Mouse (Mus musculus): Measurements from ENCODE around the gene Senp2. TPM values are rescaled to one million over a fixed set of nuclear protein-coding genes. Genes with fewer than 3 reads are reported as not detected.
A peak's percentile ranks its signal among the peaks of the same experiment; 100 is the strongest.
"Not testable (repeated sequence)": the region's sequence is repeated elsewhere in the genome, so short reads cannot be mapped to it uniquely, and the experiment has no call there.

The Senp2 gene
- polyA plus RNA-seq, 1 experiment from 2014 or later = 35.2 TPM

DNA sequence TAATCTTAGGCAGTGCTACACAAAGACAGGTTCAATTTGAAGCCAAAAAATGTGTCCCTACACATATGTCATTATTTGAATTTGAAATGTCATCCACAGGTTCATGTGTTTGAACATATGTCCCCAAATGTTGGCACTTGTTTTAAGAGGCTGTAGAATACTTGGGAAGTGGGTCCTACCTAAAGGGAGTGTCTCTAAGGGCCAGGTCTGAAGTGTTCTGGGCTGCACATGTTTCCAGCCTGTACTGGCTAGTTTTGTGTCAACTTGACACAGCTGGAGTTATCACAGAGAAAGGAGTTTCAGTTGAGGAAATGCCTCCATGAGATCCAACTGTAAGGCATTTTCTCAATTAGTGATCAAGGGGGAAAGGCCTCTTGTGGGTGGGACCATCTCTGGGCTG lies 18.4 kb upstream of the Senp2 start:
- peaks cover 13% of the 10 kb centered on the region for H3K4me1 ChIP-seq (replicated peaks)
- ATAC-seq (ENCODE audit: low read depth); H3K27me3 ChIP-seq; H3K27ac ChIP-seq; DNase-seq; H3K9me3 ChIP-seq (replicated peaks); H3K9ac ChIP-seq; H3K36me3 ChIP-seq; H3K4me2 ChIP-seq; H3K4me3 ChIP-seq (replicated peaks): not testable (repeated sequence)

DNA sequence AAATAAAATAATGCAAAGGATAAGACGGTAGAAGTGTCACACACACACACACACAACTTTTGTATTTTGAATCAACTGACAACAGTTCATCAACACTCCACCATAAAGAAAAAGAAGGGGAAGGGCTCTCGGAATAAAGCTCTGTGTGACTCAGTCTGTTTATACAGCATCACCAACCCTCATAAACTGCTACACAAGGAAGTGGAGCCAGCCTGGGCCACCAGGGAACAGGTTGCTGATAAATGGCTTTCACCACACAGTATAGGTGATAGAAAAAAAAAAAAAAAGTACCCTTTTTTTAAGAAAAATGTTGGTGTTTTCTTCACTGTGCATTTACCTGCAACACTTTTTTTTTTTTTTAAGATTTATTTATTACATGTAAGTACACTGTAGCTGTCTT lies 17.5 kb upstream of the Senp2 start:
- no peaks in the 10 kb centered on the region for H3K9me3 ChIP-seq (replicated peaks)
- ATAC-seq (ENCODE audit: low read depth) (no peak), DNase-seq (no peak)
- no peak overlapping the region for H3K9ac ChIP-seq
- H3K4me1 ChIP-seq (replicated peaks) = peaks cover 22% of the 10 kb centered on the region
- no peak overlapping the region for H3K4me2 ChIP-seq
- WGBS (ENCODE audit: insufficient replicate concordance) = 72% methylated on average over 2 of the region's 2 CpGs
- no peak overlapping the region for H3K27ac ChIP-seq
- no peak overlapping the region for H3K4me3 ChIP-seq (replicated peaks)
- no peaks in the 10 kb centered on the region for H3K36me3 ChIP-seq
- H3K27me3 ChIP-seq = no peaks in the 10 kb centered on the region

DNA sequence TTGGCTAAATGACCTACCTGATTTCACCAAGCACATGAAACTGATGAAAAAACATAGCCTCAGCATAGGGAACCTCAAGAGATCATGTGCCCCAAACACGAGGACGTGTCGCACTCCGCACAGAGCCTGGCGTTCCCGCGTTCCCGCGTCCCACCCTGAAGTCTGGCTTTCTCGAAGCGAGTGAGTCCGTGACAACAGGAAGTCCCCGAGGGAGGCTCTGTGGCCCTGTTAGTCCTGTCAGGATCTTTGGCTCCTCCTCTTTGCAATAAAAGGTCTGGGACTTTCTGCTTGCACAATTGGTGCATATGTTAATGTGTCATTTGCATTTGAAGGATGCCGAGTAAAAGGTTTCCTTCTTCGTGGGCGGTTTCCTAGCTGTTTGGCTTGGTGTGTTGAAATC lies 14.0 kb upstream of the Senp2 start, which contains the start of gene Liph:
Gene Liph (minus strand): TSS at position 360 of the 400 bp plus-strand sequence.
- peak within 1 kb of the TSS; percentile 33 for H3K4me3 ChIP-seq (replicated peaks)
- H3K4me2 ChIP-seq = peak within 1 kb of the TSS; percentile 58
- H3K36me3 ChIP-seq = no peaks in the 10 kb centered on the region
- DNase-seq (peak; percentile 32), ATAC-seq (ENCODE audit: low read depth) (no peak)
- peak within 1 kb of the TSS; percentile 54 for H3K9ac ChIP-seq
- no peaks in the 10 kb centered on the region for H3K9me3 ChIP-seq (replicated peaks)
- H3K4me1 ChIP-seq (replicated peaks) = peaks cover 38% of the 10 kb centered on the region
- H3K27me3 ChIP-seq = no peaks in the 10 kb centered on the region
- WGBS (ENCODE audit: insufficient replicate concordance) = 18% methylated on average over 16 of the region's 16 CpGs
- H3K27ac ChIP-seq = peak within 1 kb of the TSS; percentile 87

- H3K9ac ChIP-seq = peak overlapping the region; percentile 54
Observed at GRCm38 (mm10) chr16:21996402-21996801, 12.9 kb upstream of the Senp2 start.

DNA sequence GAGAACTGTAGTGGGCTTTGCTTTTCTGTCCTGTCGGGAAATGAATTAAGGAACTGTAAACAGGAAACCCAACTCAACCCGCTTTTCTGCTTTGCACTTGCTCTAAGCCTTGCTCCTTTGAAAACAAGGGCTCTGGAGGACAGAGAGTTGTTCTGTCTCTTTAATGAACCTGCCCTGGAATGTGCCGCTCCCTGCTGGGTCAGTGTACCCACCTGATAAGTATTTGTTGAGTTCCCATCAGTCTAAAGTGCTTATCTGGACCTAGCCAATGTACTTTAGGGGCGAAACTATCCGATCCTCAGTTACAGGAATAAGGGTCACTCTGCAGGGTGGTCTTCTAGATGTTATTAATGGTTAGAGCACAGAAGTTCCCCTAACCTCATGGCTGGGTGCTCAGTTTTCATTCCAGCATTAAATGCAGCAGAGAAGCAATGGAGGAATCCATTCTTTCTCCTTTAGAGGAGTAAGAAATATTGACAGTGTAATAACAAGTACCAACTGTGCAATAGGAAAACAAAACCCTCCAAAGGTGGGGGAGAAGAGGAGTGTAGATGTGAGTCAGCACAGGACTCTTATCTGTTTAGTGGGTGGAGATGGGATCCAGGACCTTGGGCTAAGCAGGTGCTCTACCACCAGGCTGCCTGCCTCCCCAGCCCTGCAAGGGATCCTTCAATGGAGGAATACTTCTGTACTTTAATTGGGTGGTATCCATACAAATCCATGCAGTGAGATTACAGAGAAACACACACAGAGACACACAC lies 12.2 kb upstream of the Senp2 start:
- Histone ChIP-seq H3K4me3 (replicated peaks) (peak overlapping the region; percentile 14; the same call in 1 of the 2 replicates), H3K36me3 (no peaks in the 10 kb centered on the region), H3K9me3 (replicated peaks) (no peaks in the 10 kb centered on the region), H3K27me3 (no peaks in the 10 kb centered on the region), H3K4me2 (peak overlapping the region; percentile 58), H3K27ac (peak overlapping the region; percentile 87), H3K4me1 (replicated peaks) (peaks cover 38% of the 10 kb centered on the region), H3K9ac (peak overlapping the region; percentile 54)
- ATAC-seq (ENCODE audit: low read depth) = peak; percentile 96
- WGBS (ENCODE audit: insufficient replicate concordance) = 7% methylated on average over 5 of the region's 5 CpGs
- DNase-seq = peak; percentile 53

More at GRCm38 (mm10) chr16:21996402-21996801, 12.9 kb upstream of the Senp2 start:
- Histone ChIP-seq H3K4me1 (replicated peaks) (peaks cover 38% of the 10 kb centered on the region), H3K4me3 (replicated peaks) (peak overlapping the region; percentile 14; the same call in 1 of the 2 replicates), H3K27me3 (no peaks in the 10 kb centered on the region), H3K9me3 (replicated peaks) (no peaks in the 10 kb centered on the region), H3K27ac (peak overlapping the region; percentile 87), H3K4me2 (peak overlapping the region; percentile 58), H3K36me3 (no peaks in the 10 kb centered on the region)
- ATAC-seq (ENCODE audit: low read depth) (peak; percentile 74), DNase-seq (peak; percentile 16)
- 21% methylated on average over 4 of the region's 4 CpGs for WGBS (ENCODE audit: insufficient replicate concordance)

DNA sequence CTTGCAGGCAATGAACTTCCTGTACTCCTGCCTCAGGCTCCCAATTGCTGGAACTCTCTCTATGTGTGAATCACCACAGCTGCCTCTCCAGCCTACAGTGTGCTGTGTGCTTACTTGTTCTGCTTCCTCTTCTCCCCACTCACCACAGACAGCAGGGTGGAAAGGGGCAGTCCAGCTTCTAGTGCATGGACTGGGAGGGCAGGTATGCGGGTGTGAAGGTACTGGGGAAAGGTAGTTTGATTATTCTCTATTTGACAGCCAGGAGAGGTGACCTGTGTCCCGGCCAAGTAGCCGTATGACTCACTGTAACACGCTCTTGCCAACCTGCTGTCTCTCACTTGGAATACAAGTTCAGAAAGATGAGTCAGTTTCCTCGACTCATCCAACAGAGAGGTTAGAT lies 11.2 kb upstream of the Senp2 start:
- Histone ChIP-seq H3K27me3 (no peaks in the 10 kb centered on the region), H3K36me3 (no peaks in the 10 kb centered on the region), H3K9ac (peak overlapping the region; percentile 4; the same call in 1 of the 2 replicates), H3K4me3 (replicated peaks) (no peak overlapping the region), H3K4me1 (replicated peaks) (peaks cover 38% of the 10 kb centered on the region), H3K27ac (peak overlapping the region; percentile 87), H3K4me2 (no peak overlapping the region), H3K9me3 (replicated peaks) (no peaks in the 10 kb centered on the region)
- DNase-seq (no peak), ATAC-seq (ENCODE audit: low read depth) (no peak)
- 71% methylated on average over 5 of the region's 5 CpGs for WGBS (ENCODE audit: insufficient replicate concordance)

DNA sequence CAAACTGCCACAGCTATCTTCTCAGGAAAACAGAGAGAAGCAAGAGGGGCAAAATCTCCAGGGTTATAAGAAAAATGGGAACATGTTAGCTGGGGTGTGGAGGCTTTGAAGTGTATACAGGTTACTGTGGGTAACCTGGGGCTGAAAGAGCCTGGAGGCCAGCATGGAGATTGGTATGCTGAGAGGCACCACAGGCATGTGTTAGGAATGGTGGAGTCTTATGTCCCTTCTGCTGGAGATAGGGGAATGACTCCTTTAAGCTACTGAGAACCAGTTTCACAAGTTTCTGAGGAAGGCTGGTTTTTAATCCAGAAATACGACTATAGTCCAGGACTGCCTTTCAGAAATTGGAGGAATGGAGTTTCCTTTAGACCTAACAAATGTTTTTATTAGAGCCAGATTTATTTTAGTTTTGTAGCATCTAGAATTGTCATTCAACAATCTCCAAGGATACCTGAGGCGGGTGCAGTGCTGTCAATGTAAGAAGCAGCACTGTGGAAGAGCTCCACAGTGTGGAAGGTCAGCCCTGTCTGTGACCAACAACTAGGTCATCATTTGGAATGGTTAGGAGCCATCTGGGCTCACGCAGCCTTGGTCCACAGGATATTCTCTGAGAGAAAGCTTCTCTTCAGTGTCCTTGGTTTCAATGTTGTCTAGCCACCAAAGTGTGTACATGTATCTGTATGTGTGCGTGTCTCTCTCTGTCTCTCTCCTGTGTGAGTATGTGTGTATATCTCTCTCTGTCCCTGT lies 9.2 kb upstream of the Senp2 start:
- H3K4me2 ChIP-seq = no peak overlapping the region
- peaks cover 33% of the 10 kb centered on the region for H3K4me1 ChIP-seq (replicated peaks)
- ATAC-seq (ENCODE audit: low read depth) = no peak
- H3K36me3 ChIP-seq = no peaks in the 10 kb centered on the region
- H3K9ac ChIP-seq = no peak overlapping the region
- 0 out of 2 replicates have a peak overlapping the region, but pooled peaks have one; percentile 12 for H3K27ac ChIP-seq
- no peaks in the 10 kb centered on the region for H3K9me3 ChIP-seq (replicated peaks)
- H3K27me3 ChIP-seq = 0 out of 2 replicates have a peak, but pooled peaks cover 2% of the 10 kb centered on the region
- H3K4me3 ChIP-seq (replicated peaks) = no peak overlapping the region
- DNase-seq = no peak
- WGBS (ENCODE audit: insufficient replicate concordance) = 78% methylated on average over 4 of the region's 4 CpGs

- ATAC-seq (ENCODE audit: low read depth) = no peak
- WGBS (ENCODE audit: insufficient replicate concordance) = 56% methylated on average over 4 of the region's 4 CpGs
- H3K27ac ChIP-seq = no peak overlapping the region
Observed at GRCm38 (mm10) chr16:22001172-22001571, 8.1 kb upstream of the Senp2 start.

GRCm38 (mm10) chr16:22001606-22002005 lies 7.7 kb upstream of the Senp2 start:
- DNase-seq = no peak
- no peak overlapping the region for H3K4me2 ChIP-seq
- no peak overlapping the region for H3K27ac ChIP-seq
- H3K9me3 ChIP-seq (replicated peaks) = no peaks in the 10 kb centered on the region
- no peak overlapping the region for H3K4me3 ChIP-seq (replicated peaks)
- ATAC-seq (ENCODE audit: low read depth) = no peak
- H3K36me3 ChIP-seq = no peaks in the 10 kb centered on the region
- 0 out of 2 replicates have a peak, but pooled peaks cover 3% of the 10 kb centered on the region for H3K27me3 ChIP-seq
- H3K9ac ChIP-seq = no peak overlapping the region
- H3K4me1 ChIP-seq (replicated peaks) = peaks cover 18% of the 10 kb centered on the region
- WGBS (ENCODE audit: insufficient replicate concordance) = 68% methylated on average over 3 of the region's 3 CpGs

More at GRCm38 (mm10) chr16:22001172-22001571, 8.1 kb upstream of the Senp2 start:
- Histone ChIP-seq H3K9ac (no peak overlapping the region), H3K4me1 (replicated peaks) (peaks cover 22% of the 10 kb centered on the region), H3K9me3 (replicated peaks) (no peaks in the 10 kb centered on the region), H3K4me3 (replicated peaks) (no peak overlapping the region), H3K27me3 (0 out of 2 replicates have a peak, but pooled peaks cover 3% of the 10 kb centered on the region), H3K36me3 (no peaks in the 10 kb centered on the region), H3K4me2 (no peak overlapping the region)
- DNase-seq = no peak

- ATAC-seq (ENCODE audit: low read depth) (peak; percentile 77), DNase-seq (no peak)
- WGBS (ENCODE audit: insufficient replicate concordance) = under 1% methylated on average over 51 of the region's 51 CpGs
- Histone ChIP-seq H3K4me2 (peak overlapping the region; percentile 75), H3K9ac (peak overlapping the region; percentile 96), H3K36me3 (peaks cover 19% of the 10 kb centered on the region; the same call in 1 of the 2 replicates), H3K4me3 (replicated peaks) (peak overlapping the region; percentile 98), H3K27ac (peak overlapping the region; percentile 88), H3K27me3 (0 out of 2 replicates have a peak, but pooled peaks cover 3% of the 10 kb centered on the region), H3K4me1 (replicated peaks) (peaks cover 40% of the 10 kb centered on the region), H3K9me3 (replicated peaks) (no peaks in the 10 kb centered on the region)
Observed at GRCm38 (mm10) chr16:22009596-22009995, 312 bp downstream of the Senp2 start.

- H3K9ac ChIP-seq = no peak overlapping the region
- DNase-seq = no peak
- ATAC-seq (ENCODE audit: low read depth) = no peak
- no peaks in the 10 kb centered on the region for H3K9me3 ChIP-seq (replicated peaks)
- no peak overlapping the region for H3K4me2 ChIP-seq
- H3K4me3 ChIP-seq (replicated peaks) = no peak overlapping the region
- peaks cover 36% of the 10 kb centered on the region for H3K4me1 ChIP-seq (replicated peaks)
- no peaks in the 10 kb centered on the region for H3K27me3 ChIP-seq
- no peak overlapping the region for H3K27ac ChIP-seq
- peaks cover 77% of the 10 kb centered on the region for H3K36me3 ChIP-seq
- 59% methylated on average over 1 of the region's 1 CpGs for WGBS (ENCODE audit: insufficient replicate concordance)
Observed at GRCm38 (mm10) chr16:22015569-22015968, 6.3 kb downstream of the Senp2 start.
